Mouse (Mus musculus) stomach, embryonic 14.5 days (tissue): Measurements from ENCODE around the gene Gcnt2. TPM values are rescaled to one million over a fixed set of nuclear protein-coding genes. Genes with fewer than 3 reads are reported as not detected.

Experiments used
- microRNA-seq: library from miRNA; unstranded; fragments of <30 nt; microRNA quantifications from one replicate; pipeline ENCODE4, GENCODE M21; 2016
- polyA plus RNA-seq: library from polyadenylated mRNA; unstranded; fragments of >200 nt; fragmentation: Nextera tagmentation; extraction: Ambion mirVana; gene quantifications from 2 replicates; pipeline ENCODE4 v1.2.1, GENCODE M21; 2014

Gcnt2 gene
- polyA plus RNA-seq, 1 experiment from 2014 or later, result 8.3 TPM

Small RNAs within 50 kb of the gene (microRNA-seq; reads per million reads assigned to microRNA genes)
- not detected for gene Mir5124a

Other genes with a start within 250 kb of the Gcnt2 start
- 0.94 and 1.2 TPM in 2 replicates for gene Tfap2a, start 121.4 kb upstream of the Gcnt2 start, polyA plus RNA-seq
- gene Pak1ip1, start 141.3 kb downstream of the Gcnt2 start, polyA plus RNA-seq, result 68.3 and 70.8 TPM in 2 replicates
- 225 and 228 TPM in 2 replicates for gene Tmem14c, start 156.5 kb downstream of the Gcnt2 start, polyA plus RNA-seq
- 0.90 and 1.1 TPM in 2 replicates for gene Mak, start 220.0 kb downstream of the Gcnt2 start, polyA plus RNA-seq